12 mouse cellular contexts compared by ENCODE assay signal in the genomic region with DNA sequence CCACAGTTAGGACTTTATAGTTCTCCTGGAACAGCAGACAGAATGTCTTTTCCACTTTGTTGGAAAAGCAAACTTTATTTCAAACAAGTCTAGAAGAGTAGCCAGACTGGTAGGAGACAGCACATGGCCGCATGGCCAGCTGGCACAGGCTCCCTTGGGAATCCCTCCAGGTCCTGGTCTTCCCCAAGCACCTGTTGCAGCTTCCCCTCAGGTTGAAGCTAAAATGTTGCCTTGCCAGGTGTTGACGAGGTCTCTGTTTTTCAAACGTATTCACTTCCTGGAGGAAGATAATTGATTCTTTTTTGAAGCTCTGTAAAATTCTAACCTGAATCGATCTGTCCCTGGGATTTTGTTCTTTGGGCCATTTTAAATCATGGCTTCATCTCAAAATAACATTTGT.
"Had no signal": no experiment of that assay in that cellular context is flagged by ENCODE, and none has a peak within 500 bp of the region (broad histone marks: within the 10 kb centered on the region; RNA-seq: fewer than 3 reads in every experiment).

No protein-coding gene starts in this region.

- DNase-seq: lung, embryonic 14.5 days; lung, postnatal 10 days; lung, postnatal 4 days; midbrain, embryonic 14.5 days; retina, postnatal 1 day; right cerebral cortex, adult 18-20 months; right cerebral cortex, postnatal 25 days; right cerebral cortex, postnatal 4 days; spleen, adult 18-20 months; thymus, adult 18-20 months; thymus, postnatal 14 days; thymus, postnatal 36 days had no signal
